Mouse (Mus musculus): ENCODE measurements around the gene Prdm16. TPM values are rescaled to one million over a fixed set of nuclear protein-coding genes. Genes with fewer than 3 reads are reported as not detected.

Gene Prdm16
- polyA plus RNA-seq, 1 experiment, result 7.3 TPM

DNA sequence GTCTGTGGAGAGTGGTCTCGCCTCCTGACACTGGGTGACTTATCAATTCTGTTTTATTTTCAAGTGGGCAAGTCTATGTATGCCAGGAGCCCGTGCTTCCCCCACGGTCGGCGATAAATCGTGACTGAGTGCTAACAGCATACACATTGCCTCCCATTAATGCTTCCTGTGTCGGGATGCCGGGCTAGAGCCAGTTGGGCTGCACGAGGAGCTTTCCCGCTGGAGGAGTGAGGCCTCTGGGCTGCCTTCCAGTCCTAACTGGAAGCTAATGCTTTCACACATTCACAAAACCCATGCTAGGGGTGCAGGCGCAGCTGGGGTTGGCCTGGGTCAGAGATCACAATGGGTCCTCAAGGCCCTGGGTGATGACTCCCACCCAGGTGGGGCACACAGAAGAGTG is 212.0 kb downstream of the Prdm16 start:
- DNase-seq (ENCODE audit: low read depth), result no peak

DNA sequence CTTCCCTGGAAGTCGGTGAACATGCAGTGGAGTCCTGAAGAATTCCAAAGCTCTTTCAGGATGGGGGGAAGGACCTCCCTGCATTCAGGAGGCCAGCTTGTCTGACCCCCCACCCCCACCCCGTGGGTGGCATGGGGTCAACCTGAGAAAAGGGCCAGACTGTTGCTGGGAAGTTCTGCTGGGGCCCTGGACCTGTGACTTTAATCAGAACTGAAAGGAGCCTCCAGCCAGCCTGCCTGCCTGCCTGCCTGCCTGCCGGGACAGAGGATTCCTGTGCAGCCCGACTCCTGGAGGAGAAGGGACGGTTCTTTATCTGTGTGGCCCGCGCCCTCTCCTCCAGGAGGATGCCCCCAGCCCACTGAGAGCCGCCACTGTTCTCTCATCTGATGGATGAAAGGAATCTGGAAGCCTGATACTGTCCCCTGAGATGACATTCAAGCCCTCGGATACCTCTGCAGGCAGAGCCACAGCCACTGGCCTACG is 214.2 kb downstream of the Prdm16 start:
- no peak for DNase-seq (ENCODE audit: low read depth)

DNA sequence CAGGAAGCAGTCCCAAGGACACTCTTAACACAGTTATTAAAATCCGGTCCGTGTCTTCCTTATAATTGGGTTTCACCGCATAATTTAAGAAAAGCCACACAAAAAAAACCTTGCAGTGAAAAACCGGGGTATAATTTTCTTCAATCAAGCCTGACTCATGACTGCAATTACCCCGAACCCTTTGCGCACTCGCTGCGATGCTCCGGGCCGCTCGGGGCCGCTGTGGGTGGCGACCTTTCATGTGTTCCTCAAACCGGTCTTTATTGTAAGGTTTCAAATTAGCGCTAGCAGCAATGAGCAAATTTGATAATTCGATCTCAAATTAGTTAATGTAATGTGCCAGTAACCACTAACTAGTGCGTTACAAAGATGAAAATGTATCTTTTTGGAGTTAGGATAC is 215.9 kb downstream of the Prdm16 start:
- DNase-seq (ENCODE audit: low read depth), result no peak

DNA sequence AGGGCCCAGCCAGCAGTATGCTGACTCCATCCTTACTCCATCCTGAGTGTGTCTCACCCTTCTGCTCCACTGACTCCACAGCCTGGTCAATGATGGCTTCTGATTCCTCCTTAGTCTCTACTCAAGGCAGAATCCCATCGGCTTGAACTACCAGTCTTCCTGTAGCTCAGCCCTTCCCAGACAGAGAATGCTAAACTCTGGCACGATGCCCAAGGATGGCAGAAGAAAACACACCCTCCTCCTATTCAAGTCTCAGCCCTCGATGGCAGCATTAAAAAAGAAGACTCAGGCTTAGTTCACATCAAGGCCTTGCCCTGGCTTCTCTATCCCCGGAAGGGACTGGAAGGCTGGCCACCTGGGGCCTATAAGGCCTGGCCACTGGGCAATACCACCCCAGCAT is 216.9 kb downstream of the Prdm16 start:
- no peak for DNase-seq (ENCODE audit: low read depth)

DNA sequence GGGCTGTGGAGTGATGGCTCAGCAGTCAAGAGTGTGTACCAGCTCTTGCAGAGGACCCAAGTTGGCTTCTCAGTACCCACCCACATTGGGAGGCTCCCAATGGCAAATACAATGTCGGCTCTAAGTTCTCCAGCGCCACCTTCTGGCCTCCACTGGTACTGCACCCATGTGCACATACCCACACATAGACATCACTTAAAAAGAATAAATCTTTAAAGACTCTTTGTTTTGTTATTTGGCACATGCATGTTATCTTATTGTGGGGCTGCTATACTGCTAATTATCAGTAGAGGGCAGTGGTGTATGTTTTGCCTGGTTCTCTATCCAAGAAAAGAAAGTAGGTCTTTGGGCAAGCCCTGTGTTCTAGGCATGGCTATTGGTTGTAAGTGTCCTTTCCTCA is 217.7 kb downstream of the Prdm16 start:
- no peak for DNase-seq (ENCODE audit: low read depth)

DNA sequence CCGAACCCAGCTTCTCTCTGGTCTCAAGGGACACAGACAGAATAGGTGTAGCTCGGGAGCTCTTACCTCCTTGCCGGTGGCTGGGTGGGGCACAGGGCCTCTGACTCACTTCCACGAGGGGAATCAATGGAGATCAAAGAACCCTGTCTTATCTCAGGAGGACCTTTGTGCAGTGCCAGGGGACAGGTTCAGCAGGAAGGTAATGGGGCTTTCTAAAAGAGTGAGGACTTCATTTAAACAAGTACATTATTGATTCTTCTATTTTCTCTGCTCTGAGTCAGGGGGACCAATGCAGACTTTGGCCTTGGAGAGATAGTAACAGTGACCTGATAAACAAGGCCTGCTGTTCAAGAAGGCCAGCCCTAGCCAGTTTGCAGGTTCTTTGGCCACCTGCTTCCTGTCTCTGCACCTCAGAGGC is 218.3 kb downstream of the Prdm16 start:
- no peak for DNase-seq (ENCODE audit: low read depth)

DNA sequence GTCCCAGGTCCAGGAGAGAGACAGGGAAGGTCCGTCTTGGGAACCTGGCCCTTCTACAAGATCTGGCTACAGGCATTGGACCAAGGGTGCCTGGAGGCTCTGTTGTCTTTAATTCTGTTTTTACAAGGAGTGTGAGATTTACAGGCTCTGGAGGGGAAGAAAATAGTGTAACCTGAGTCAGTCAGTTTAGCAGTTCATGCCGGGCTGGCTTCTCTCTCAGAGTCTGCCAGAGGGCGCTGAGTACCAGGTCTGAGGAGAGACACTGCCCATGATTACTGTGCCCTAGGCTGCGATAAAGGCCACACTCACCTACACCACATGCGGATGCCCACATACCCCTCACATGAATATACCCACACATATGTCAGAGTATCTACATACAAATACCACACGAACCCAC is 219.9 kb downstream of the Prdm16 start:
- DNase-seq (ENCODE audit: low read depth), result no peak

DNA sequence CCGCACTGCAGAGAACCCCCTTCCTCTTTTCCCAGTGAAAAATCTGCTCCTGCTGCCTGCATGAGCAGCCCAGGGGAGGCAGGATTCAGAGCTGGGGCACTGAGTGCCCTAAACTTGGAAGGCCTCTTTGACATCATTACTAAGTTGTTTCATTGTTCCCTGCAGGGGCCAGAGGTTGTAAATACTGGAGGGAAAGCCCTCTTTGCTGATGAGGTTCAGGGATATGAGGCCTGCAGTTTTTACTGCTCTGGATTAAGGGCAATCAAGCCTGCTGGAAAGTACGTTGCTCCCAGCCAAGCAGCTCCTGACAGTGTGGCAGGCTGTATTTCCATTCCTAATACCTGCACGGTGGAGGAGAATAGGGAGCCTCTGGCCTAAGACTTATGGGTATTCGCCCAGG is 221.8 kb downstream of the Prdm16 start:
- no peak for DNase-seq (ENCODE audit: low read depth)

DNA sequence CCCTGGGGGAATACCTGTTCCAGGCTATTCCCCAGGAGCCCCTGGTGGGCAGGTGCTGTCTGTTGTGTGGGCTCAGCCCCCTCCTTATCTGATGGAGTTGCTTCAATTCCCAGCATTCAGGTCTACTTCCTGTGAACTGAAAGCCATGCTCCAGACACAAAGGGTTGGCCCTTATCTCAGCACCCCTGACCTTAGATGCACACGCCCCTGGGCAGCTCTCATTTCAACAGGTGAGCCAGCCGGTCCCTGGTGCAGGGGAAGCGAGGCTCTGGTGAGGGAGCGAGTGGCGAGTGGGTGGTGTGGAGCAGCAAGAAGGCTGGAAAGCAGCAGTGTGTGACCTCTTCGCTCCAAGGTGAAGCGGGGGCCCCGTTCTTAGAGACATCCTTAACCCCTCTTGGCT is 226.1 kb downstream of the Prdm16 start:
- no peak for DNase-seq (ENCODE audit: low read depth)

DNA sequence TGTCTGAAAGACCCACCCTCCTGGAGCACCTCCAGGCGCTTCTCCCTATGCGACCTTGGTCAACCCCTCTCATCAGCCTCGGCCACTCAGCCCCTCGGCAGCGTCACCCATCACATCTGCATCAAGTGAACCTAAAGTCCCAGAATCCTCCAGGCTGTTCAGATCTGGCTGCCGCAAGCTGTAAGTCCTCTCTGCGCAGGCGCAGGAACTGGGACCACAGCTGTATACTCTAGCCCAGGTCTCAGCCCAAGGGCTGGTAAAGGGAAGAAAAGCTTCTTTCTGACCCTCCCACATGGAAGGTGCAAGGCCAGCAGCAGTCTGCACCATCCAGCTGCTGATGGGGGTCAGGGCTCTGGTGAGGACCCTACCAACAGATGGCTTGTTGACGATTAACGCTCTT is 226.8 kb downstream of the Prdm16 start:
- no peak for DNase-seq (ENCODE audit: low read depth)

DNA sequence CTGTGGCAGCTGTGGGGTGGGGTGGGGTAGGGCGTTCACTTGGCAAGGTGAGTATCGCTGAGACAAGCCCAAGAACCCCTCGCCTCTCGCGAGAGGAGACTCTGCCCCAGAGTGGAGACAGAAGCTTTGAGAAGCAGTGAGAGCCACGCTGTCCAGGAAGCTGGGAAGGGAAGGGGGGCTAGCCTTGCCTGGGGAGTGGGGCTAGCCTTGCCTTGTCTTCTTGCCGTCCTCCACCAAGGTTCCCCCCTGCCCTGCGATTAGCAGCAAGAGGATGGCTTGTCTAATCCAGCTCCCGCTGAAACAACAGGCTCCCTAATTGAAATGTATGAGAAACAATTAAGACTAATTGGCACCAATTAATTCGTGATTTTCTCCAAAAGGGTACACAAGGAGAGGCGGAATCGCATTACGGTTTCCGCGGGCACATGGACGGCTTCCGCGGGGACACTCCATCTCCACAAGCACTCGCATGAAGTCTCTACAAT is 227.4 kb downstream of the Prdm16 start:
- DNase-seq (ENCODE audit: low read depth), result no peak

DNA sequence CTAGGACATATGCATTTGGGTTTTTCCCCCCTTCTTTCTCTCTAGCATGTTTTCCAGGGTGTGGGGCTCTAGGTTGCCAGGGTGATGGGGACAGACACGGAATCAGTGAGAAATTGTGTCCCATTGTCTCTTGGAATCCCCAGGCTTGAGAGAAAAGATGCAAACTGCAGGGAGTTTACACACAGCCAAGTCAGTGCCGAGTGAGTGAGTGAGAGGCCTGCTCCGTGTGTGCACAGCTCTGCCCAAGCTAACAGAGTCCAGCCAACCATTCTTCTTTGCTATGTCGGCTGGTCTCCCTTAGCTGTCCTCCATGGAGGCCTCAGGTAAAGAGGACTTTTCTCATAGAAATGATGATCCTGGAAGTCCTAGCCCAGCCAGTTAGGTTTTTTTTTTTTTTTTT is 233.7 kb downstream of the Prdm16 start:
- DNase-seq (ENCODE audit: low read depth), result no peak

DNA sequence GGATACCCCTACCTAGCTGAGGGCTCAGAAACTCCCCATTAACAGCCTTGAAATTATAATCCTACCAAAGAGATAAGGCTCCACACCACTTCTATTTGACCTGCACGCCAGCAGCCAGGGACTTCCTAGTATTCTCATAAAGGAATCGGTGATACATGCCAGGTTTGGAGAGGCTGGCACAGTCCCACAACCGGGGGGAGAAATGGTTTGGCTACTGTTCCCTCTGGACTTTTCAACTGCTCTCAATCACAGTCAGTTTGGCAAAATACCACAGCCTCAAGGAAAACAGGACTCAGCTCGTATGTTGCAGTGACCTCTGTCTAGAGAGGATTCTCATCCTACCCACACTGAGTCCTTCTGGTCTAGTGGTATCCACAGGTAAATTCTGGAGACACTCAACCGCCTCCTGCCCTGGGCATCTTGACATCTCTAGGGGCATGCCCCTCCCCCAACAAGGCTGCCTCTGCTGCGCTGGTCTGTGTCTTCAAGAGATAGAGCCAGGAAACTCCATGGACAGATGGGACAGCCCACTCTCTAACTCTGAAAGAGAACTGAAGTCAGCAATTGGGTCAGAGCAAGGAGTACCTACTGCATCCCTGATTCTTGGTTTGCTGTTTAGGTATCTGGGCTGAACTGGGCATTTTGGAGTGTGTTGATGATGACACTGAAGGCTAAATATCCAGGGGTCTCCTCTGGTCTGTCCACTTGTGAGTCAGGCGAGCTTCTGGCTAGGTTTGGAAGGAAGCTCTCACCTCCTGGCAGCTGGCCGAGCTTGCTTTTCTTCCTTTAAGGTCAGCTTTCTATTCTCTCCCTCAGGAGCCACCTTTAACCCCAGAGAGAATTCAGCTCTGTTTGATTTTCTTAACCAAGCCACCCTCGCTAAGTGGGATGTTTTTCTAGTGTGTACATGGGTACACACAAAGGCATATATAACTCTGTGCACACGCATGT is 234.4 kb downstream of the Prdm16 start:
- DNase-seq (ENCODE audit: low read depth), result no peak

DNA sequence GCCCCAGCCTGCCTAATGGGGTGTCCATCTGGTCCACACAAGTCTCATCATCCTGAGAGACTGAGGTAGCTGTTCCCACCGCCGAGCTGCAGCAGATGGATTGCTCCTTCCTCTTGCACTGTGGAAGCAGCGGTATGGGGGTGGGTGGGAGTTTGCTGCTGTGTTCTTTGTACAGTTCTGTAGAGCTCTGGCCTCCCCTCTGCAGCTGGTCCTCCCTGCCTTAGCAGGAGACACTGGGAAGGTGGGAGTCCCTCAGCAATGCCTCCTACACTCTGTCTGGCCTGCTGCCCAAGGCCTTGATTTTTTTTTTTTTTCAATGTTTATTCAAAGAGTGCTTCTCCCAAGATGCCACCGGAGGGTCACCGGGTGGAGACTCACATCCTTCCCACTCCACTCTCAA is 235.3 kb downstream of the Prdm16 start:
- no peak for DNase-seq (ENCODE audit: low read depth)

DNA sequence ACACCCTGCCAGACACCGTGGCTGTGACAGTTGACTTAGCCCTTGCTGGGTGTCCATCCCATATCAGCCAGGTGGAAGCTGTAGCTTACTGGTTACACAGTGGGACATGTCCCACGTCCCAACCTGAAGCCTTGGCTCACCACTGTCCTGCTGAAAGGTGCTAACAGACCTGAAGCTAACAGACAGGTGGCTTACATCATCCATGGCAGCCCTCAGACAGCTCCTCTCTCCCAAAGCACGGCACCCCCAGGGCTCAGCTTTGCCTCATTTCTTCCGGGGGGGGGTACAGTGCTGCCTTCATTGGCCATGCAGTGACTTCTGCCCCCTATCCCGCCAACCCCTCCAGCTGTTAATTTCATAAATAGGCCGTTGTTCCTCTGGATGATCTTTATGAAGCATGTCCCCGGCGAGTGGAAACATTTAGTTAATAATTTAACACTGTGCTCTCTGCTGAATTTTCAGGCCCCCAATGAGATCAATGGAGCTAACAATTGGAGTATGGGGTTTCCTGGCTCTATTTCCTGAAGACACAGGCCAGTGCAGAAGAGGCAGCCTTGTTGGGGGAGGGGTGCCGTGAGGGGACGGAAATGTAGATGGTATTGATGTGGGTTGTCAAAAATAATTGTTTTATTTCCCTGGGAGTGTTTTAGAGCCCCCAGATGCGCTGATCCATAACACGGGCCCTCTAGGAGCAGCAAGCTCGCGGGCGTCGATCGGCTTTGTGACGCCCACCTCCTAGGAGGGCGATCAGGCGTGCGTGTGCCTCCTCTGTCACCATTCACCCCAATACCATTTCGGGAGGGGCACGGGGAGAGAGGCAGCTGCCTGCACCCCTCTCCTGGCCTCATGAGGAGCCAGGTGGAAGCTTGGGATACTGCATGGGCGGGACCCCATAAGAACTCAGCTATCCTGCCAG is 236.2 kb downstream of the Prdm16 start:
- no peak for DNase-seq (ENCODE audit: low read depth)

DNA sequence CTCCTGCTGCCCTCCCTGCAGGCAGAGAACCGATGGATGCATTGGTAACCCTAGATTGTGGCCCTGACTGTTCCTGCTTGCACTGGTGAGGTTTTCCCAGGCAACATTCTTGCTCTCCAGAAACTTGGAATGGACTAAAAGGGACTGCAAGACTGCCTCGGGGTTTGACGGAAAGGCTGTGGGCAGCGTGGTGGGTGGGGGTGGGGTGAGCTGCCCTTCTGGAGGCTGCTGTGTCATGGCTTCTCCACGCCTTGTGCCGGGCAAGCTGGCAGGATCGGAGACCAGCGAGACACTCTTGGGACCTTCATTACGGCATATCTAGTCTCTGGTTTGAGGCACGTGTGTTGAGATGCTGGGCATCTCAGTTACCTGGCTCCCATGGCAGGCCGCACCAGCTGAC is 237.0 kb downstream of the Prdm16 start:
- DNase-seq (ENCODE audit: low read depth), result no peak

DNA sequence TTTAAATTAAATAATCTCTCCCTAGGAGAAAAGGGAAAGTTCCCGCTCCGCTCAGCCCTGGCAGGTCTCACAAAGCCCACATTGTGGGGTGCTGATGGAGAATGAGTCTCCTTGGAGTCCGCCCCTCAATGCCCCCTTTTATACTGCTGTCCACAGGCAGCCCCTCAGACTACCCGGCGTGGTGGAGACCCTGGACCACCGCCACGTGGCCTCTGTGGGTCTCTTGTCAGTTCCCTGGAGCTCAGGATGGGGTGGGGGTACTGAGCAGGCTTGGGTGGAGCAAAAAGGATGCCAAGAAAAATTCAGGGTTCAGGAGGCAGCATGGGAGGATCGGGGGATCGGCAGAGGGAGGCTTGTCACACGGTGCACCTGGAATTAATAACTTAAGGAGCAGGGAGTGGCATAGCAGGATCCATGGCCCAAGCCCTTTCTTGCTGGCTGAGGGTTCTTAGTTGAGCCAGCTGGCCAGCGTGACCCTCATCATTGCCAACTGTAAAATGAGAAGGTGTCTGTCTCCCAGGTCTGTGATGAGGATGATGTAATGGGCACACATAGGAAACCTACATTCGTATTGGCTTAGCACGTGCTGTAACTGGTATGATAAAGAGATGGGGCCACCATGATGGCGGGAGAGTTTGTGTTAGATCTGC is 239.9 kb downstream of the Prdm16 start:
- no peak for DNase-seq (ENCODE audit: low read depth)

DNA sequence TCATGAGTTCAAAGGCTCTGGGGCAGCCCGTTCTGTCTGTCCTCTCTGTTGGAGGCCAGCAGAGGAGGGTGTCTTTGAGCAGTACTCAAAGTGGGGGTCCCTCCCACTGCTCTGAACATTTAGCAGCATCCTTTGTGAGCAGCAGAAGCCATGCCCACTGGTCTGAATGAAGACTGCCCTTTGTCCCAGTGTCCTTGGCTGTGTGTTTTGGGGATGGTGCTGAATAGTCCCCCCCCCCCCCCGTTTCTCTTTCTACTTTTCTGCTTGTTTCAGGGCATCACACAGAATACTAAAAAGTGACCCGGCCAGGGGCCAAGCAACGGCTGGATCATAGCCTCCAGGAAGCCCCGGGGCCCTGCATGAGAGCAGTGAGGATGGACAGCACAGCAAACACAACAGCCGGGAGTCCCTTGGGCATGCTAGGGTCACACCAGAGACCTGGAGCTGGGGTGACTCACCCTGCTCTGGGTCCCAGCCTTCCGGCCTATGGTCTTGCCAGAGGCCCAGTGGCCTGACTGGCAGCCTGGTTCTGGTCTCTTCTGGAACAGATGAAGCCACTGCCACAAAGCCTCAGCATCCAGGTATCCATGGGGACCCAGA is 242.4 kb downstream of the Prdm16 start:
- no peak for DNase-seq (ENCODE audit: low read depth)

DNA sequence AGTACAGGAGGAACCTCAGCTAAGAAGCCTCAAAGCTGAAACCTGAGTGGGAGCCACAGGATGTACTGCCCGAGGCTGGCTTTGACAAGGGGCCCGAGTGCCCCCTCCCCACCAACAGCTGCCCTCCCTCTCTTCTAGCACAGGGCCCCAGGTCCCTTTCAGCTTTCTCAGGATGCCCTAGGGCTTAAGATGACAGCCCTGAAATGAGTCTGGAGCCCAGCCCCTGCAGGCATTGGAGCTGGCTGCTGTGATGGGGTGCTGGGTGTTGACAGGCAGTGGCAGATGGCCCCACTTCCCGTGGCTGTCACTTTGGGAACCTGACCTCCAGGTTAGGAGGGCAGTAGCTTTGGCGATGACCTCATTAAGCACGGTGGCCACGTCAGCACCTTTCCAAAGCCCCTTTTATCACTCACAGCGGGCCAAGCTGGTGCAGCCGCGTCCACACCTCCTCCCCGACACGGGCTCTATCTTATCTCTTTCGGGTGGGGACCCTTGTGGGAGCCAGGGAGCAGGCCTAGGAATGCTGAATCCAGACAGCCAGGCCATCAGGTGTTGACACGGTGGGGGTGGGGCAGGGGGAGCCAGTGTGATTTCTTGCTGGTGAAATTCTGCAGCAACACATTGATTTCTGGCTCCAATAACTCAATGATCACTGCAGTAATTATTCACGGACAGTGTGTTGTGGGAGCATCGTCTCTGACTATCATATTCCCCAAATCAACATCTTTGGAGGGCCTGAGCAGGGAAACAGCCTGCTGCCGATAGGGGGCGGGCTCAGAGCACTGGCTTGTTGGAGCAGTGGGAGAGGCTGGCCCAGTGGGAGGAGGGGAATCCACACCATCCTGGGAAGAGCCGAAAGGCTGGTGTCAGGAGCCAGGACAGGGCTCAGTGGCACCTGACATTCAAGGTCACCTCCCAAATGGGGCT is 243.2 kb downstream of the Prdm16 start:
- DNase-seq (ENCODE audit: low read depth), result no peak

DNA sequence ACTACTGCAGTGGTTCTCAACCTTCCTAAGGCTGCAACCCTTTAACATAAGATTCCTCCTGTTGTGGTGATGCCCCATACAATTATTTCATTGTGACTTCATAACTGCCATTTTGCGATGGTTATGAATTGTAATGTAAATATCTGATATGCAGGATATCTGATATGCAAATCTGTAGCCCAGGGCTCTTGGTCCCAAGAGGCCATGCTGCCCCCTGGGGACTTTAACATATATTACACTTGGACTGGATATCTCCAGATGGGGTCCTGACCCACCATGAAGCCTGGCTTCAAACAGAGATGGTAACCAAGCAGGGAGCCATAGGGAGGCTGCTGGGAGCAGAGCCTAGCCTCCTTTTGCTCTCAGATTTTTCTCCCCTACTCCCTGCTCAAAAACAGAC is 244.0 kb downstream of the Prdm16 start:
- no peak for DNase-seq (ENCODE audit: low read depth)

All from gonadal fat pad, adult 2 months (tissue).